Mouse (Mus musculus) cortical plate, adult 2 months (tissue): ENCODE measurements around the gene Galk1. TPM values are rescaled to one million over a fixed set of nuclear protein-coding genes. Genes with fewer than 3 reads are reported as not detected.
"Not testable (repeated sequence)": the region's sequence is repeated elsewhere in the genome, so short reads cannot be mapped to it uniquely, and the experiment has no call there.

ENCODE experiments used
- H3K27ac ChIP-seq: fragments of 200-500 bp; 2 replicates; pipeline ENCODE4 v1.5.1; 2012; ENCODE audit warnings: low read length, control low read depth, inconsistent platforms; ENCODE audit not compliant: insufficient read depth
- H3K4me1 ChIP-seq: fragments of 200-500 bp; 2 replicates; pipeline ENCODE4 v1.6.1; 2011; ENCODE audit warnings: low read length; ENCODE audit not compliant: control insufficient read depth, insufficient read depth
- H3K4me3 ChIP-seq: fragments of 200-500 bp; 2 replicates; pipeline ENCODE4 v1.5.1; 2011; ENCODE audit warnings: mild to moderate bottlenecking, low read length, control low read depth; ENCODE audit not compliant: insufficient read depth
- CTCF ChIP-seq: fragments of 200-500 bp; IDR thresholded peaks from 2 replicates; pipeline ENCODE4 v1.5.1; 2011; ENCODE audit warnings: mild to moderate bottlenecking, control low read depth, low read length; ENCODE audit not compliant: insufficient read depth; ENCODE audit errors: extremely low read depth
- POLR2A ChIP-seq: fragments of 200-500 bp; IDR thresholded peaks from 2 replicates; pipeline ENCODE4 v1.6.1; 2011; ENCODE audit warnings: mild to moderate bottlenecking, low read length, control low read depth; ENCODE audit not compliant: insufficient read depth; ENCODE audit errors: extremely low read depth
- polyA plus RNA-seq: library from polyadenylated mRNA; depleted of rRNA; stranded (reverse); fragments of >200 nt; gene quantifications from 2 replicates; pipeline ENCODE4 v1.2.3, GENCODE M21; 2012

Galk1 gene
- polyA plus RNA-seq, 1 experiment, result 20.4 TPM

DNA sequence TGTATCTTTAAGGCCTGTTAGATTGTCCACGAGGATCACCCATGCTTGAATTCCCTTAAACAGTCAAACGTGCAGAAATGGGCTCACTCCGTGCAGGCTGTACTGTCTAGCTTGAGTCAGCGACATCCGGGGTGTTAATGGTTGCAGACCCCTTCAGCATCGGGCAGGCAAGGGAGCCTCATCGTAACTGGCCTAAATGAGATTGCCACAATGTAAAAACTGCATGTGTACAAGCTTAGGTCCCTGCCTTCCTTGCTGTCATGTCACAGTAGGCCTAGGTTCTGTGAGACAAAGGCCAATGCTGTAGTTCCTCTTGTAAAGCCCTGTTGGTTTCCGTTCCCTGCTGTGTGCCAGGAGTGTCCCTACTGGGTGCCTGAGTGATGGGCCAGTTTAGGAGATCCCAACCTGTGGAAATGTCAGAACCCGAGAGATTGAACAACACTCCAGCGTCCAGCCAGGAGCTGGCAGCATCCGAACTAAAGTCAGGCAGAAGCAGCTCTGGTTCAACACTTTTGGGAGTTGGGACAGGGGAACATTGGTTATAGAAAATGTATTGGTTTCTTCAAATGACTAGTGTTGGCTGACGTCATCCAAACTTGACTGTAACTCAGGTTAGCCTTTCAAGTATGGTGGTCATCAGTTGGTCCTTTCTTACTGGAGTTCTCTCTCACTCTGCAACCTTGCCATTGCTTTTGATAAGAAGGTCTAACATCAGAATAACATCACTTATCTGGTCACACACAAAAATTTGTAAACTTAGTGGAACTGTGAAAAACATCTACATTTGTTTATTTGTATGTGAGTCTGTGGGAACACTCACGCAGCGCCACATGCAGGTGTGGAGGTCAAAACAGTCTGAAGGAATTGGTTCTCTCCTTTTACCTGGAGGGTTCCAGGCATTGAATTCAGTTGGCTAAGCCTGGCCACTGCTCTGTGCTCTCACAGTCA lies 18.7 kb upstream of the Galk1 start:
- no peak for TF ChIP-seq POLR2A
- no peak for TF ChIP-seq CTCF
- H3K27ac ChIP-seq, result peak overlapping the region; percentile 97
- H3K4me3 ChIP-seq, result peak overlapping the region; percentile 60

GRCm38 (mm10) chr11:116030088-116030897 lies 17.8 kb upstream of the Galk1 start, which contains the start of gene Unk:
Unk (plus strand) TSS chr11:116030322.
- peak; percentile 59 for TF ChIP-seq POLR2A
- TF ChIP-seq CTCF, result no peak
- Histone ChIP-seq H3K27ac (peak within 1 kb of the TSS; percentile 97), H3K4me3 (peak within 1 kb of the TSS; percentile 60), H3K4me1 (peaks cover 4% of the 10 kb centered on the region)

More for the DNA sequence above, 18.7 kb upstream of the Galk1 start:
- H3K4me1 ChIP-seq, result peaks cover 4% of the 10 kb centered on the region

DNA sequence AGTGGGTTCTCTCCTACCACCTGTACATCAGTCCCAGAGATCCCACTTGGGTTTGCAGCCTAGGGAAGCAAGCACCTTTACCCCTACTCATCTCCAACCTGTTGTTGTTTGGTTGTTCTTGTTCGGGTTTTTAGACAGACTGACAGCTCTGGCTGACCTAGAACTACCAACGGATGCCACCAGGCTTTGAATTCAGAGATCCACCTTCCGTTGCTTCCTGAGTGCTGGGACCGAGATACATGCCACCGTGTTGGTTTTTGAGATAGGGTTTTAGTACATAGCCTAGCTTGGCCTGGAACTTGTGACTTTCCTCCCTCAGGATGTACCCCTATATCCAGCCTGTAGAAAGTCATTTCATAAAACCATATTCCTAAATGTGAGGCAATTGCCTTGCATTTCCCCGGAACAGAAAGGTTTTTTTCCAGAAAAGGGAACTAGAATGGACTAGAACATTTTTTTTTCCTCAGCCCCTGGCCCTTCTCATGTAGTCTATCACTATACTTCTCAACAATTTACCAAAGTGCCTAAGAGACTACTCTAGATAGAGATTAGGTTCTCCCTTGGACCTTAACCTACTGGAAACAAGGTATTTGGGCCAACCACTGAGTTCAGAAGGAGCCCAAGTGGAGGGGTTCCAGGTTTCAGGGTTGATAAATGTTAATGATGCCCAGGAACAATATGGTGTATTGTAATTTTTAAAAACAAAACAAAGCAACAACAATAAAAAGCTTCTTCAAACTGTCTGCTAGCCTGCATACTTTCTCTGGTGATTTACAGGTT lies 16.8 kb upstream of the Galk1 start:
- no peak for TF ChIP-seq POLR2A
- no peak for TF ChIP-seq CTCF
- peak overlapping the region; percentile 60 for H3K4me3 ChIP-seq
- no peak overlapping the region for H3K27ac ChIP-seq
- peaks cover 4% of the 10 kb centered on the region for H3K4me1 ChIP-seq

- peaks cover 4% of the 10 kb centered on the region for H3K4me1 ChIP-seq
- TF ChIP-seq CTCF (no peak), POLR2A (no peak)
- no peak overlapping the region for H3K27ac ChIP-seq
- no peak overlapping the region for H3K4me3 ChIP-seq
These were observed 15.8 kb upstream of the Galk1 start for GRCm38 (mm10) chr11:116028177-116028865.

- H3K4me1 ChIP-seq, result peaks cover 4% of the 10 kb centered on the region
- no peak for TF ChIP-seq POLR2A
- TF ChIP-seq CTCF, result no peak
- no peak within 1 kb of the TSS for H3K27ac ChIP-seq
- no peak within 1 kb of the TSS for H3K4me3 ChIP-seq
These were observed 15.2 kb upstream of the Galk1 start, which contains the start of gene H3f3b for GRCm38 (mm10) chr11:116027756-116028155. H3f3b (minus strand) TSS chr11:116027962.

GRCm38 (mm10) chr11:116025056-116025845 lies 12.7 kb upstream of the Galk1 start:
- no peaks in the 10 kb centered on the region for H3K4me1 ChIP-seq
- TF ChIP-seq POLR2A, result no peak
- TF ChIP-seq CTCF, result no peak
- H3K4me3 ChIP-seq, result no peak overlapping the region
- H3K27ac ChIP-seq, result no peak overlapping the region

DNA sequence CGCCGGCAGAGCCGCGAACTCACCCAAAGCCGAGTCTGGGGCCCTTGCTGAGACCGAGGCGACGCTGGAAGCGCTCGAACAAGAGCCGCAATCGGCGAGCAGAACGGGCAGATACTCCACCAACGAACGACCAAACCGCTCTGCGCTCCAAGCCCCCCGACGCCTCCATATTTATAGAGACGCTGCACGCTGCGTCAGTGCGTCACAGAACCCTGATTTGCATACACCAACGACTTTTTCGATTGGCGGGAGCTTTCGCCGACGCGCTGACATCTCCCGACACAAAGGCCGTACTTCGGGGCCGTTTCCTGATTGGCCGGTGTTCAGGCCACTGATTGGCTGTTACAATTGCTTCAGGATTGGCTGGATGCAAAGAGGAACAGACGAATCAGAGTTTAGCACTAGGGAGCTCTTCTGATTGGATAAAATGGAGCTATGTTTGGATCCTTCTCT lies 11.9 kb upstream of the Galk1 start:
- Histone ChIP-seq H3K27ac (peak overlapping the region; percentile 94), H3K4me1 (no peaks in the 10 kb centered on the region), H3K4me3 (peak overlapping the region; percentile 91)
- TF ChIP-seq POLR2A, result peak; percentile 100
- TF ChIP-seq CTCF, result no peak

DNA sequence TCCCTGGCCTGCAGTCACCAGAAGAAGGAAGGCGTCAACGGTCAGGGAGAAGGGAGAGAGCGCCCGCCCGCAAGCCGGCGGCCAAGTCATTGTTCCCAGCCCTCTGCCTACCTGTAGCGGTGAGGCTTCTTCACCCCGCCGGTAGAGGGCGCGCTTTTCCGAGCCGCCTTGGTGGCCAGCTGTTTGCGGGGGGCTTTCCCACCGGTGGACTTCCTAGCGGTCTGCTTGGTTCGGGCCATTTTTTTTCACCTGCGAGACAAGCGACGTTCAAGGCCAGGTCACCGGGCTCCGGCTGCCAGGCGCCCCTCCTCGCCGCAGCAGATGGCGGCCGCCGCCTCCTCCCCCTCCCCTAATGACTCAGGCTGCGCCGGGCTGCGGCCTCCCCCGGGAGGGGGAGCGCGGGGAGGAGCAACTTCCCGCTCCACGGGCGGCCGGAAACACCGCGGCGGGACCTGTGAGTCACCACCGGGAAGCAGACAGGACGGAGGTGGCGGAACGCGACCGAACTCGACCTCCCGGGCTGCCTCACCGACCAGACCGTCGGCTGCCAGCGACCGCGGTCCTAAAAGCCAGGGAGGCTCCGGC lies 11.3 kb upstream of the Galk1 start:
- H3K4me3 ChIP-seq, result peak overlapping the region; percentile 91
- TF ChIP-seq CTCF (peak; percentile 45), POLR2A (no peak)

DNA sequence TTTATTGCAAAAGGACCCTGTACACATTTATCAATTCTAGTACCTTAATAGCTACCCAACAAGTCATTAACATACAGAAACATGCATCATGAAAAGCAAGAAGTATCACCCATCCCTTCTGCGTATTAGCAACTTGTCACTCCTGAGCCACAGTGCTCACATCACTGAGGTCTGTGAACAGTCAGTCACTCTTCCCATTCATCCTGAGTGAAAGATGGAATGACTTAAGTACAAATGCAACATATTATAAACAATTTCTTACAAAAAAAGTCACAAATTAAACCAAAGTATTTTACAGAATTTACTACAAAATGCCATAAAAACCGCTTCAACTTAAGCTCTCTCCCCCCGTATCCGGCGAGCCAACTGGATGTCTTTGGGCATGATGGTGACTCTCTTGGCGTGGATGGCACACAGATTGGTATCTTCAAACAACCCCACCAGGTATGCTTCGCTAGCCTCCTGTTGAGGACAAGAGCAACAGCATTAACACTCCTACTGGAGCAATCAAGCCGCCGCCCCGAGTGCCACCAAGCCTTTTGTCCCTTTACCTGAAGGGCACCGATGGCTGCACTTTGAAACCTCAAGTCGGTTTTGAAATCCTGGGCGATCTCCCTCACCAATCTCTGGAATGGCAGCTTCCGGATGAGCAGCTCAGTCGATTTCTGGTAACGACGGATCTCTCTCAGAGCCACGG lies 10.7 kb upstream of the Galk1 start:
- Histone ChIP-seq H3K27ac (peak overlapping the region; percentile 94; the same call in 1 of the 2 replicates), H3K4me3 (peak overlapping the region; percentile 91)
- not testable (repeated sequence) for H3K4me1 ChIP-seq

More for the DNA sequence above, 11.3 kb upstream of the Galk1 start:
- no peaks in the 10 kb centered on the region for H3K4me1 ChIP-seq
- H3K27ac ChIP-seq, result peak overlapping the region; percentile 94
